Comparison of ENCODE assay signal across 25 mouse cellular contexts in genomic region chr8:119807687-119808086, GRCm38 (mm10).
"Had no signal": no experiment of that assay in that cellular context is flagged by ENCODE, and none has a peak within 500 bp of the region (broad histone marks: within the 10 kb centered on the region; RNA-seq: fewer than 3 reads in every experiment).

No protein-coding gene starts in this region.

- H3K27ac ChIP-seq: heart, adult 2 months; heart, embryonic 10.5 days; hindbrain, embryonic 12.5 days; hindbrain, embryonic 14.5 days; intestine, embryonic 15.5 days; left cerebral cortex, adult 2 months; limb, embryonic 10.5 days; limb, embryonic 12.5 days had no signal

- H3K9me3 ChIP-seq: heart, embryonic 10.5 days; heart, embryonic 12.5 days; hindbrain, embryonic 10.5 days; hindbrain, embryonic 12.5 days; intestine, embryonic 15.5 days; limb, embryonic 10.5 days; limb, embryonic 12.5 days had no signal

- H3K9ac ChIP-seq: heart, embryonic 12.5 days; hindbrain, embryonic 12.5 days; hindbrain, embryonic 14.5 days; intestine, embryonic 15.5 days; limb, embryonic 12.5 days had no signal

- H3K27me3 ChIP-seq: hindbrain, embryonic 12.5 days; intestine, embryonic 15.5 days had no signal

- H3K4me2 ChIP-seq: heart, embryonic 12.5 days; hindbrain, embryonic 12.5 days; hindbrain, embryonic 14.5 days; intestine, embryonic 15.5 days; limb, embryonic 12.5 days; liver, embryonic 11.5 days had no signal

- DNase-seq: gastrocnemius, postnatal 14 days; gastrocnemius, postnatal 36 days; heart, adult 11 months; heart, adult 2 months; heart, postnatal 10 days; heart, postnatal 4 days; kidney, adult 18-20 months; kidney, adult 8-10 months; kidney, postnatal 10 days; kidney, postnatal 25 days; kidney, postnatal 4 days; liver had no signal

- ATAC-seq: inflammation-experienced regulatory T-cells, adult 6 months; intestine, embryonic 15.5 days; intestine, postnatal 0 days had no signal

- H3K4me3 ChIP-seq: heart, adult 2 months; heart, embryonic 10.5 days; heart, embryonic 12.5 days; hindbrain, embryonic 10.5 days; hindbrain, embryonic 12.5 days; intestine, embryonic 15.5 days; layer of hippocampus, adult 2 months; left cerebral cortex, adult 2 months; limb, embryonic 10.5 days; limb, embryonic 12.5 days had no signal
